Mouse (Mus musculus): ENCODE measurements around the gene Rfx7. TPM values are rescaled to one million over a fixed set of nuclear protein-coding genes. Genes with fewer than 3 reads are reported as not detected.
"Not testable (repeated sequence)": the region's sequence is repeated elsewhere in the genome, so short reads cannot be mapped to it uniquely, and the experiment has no call there.

Rfx7 gene
- total RNA-seq, 2 experiments from 2014 or later: 10.8 to 52.7 TPM

DNA sequence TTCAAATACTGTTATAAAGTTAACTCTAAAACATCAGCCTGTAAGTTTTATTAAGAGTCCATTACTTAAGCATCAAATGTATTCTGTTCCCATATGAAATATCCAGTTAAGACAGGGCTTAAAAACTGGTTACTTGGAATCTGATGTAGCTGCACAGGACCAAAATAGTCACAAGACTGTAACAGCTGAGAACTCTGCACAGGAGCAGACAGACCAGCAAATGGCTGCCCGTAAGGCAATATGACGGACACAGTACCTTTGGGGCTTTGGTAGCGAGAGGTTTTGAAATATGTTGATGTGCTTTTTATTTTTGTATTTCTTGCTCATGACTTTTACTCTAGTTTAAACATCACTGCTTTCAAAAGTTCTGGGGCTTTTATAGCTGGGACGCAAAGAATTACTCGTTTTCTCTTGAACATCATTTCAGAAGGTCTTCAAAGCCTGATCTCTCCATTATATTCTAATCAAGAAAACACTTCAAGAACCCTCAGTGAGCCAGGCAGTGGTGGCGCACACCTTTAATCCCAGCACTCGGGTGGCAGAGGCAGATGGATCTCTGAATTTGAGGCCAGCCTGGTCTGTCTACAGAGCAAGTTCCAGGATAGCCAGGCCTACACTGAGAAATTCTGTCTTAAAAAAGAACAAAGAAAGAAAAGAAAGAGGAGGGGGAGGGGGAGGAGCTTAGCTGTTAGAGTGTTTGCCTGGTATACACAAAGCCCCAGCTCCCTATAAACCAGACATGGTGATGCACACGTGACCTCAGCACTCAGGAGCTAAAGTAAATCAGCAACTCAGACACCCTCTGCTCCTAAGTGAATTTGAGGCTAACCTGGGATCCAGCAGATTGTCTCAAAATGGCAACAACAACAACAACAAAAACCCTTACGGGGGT, 107.2 kb downstream of the Rfx7 start:
- ATAC-seq (ENCODE audit: poor library complexity, severe bottlenecking): peak; percentile 11; the same call in 1 of the 2 replicates

DNA sequence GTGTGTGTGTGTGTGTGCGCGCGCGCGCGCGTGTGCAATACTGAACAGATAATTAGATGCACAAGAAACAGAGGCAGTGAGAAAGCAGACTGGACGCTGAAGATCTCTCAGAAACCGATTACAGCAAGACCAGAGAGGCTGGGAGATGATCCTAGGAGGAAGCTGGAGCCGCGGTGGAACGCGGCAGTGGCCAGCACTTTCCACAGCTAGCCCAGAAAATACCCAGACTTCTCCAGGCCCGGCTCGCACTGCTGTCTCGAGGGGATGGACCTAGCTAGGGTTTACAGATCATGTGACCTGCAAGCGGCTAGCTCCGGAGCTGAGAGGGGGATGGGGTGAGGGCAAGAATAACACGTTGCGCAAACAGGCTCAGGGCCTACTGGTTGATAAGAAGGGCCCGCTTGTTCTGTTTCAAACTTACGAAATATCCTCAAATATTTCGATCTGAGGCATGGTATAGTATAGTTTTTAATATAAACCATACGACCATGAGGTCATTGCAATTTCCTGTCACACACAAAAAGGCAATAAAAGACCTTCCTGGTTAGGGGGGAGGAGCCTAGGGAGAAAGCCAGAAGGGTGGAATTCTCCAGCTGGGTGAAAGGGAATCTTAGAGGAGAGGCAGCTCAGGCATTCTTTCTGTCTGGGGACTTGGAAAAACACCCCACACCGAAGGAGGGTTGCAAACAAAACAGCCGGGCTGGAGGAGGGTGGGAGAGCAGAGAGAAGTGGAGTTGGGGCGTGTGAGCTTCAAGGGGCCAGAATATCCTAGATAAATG, 108.0 kb downstream of the Rfx7 start:
- ATAC-seq (ENCODE audit: poor library complexity, severe bottlenecking): peak; percentile 92

DNA sequence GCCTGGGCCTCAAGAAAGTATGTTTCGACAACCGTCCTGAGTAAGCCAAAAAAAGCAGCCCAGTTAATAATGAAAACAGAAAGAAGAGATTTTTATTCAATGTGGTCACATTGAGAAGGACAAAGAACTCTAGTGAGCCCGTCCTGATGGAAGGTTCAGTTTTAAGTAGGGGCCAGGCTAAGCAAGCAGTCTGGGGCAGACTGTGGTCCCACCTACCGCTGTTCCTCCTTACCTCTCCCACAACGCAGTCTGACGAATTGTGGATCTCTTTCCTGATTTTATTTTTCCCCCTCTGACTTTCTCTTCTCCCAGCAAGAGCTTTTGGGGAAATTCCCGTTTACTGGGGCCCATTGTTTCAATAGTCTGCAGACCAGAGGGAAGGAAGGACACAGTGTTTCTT, 108.6 kb downstream of the Rfx7 start:
- ATAC-seq (ENCODE audit: poor library complexity, severe bottlenecking): no peak

DNA sequence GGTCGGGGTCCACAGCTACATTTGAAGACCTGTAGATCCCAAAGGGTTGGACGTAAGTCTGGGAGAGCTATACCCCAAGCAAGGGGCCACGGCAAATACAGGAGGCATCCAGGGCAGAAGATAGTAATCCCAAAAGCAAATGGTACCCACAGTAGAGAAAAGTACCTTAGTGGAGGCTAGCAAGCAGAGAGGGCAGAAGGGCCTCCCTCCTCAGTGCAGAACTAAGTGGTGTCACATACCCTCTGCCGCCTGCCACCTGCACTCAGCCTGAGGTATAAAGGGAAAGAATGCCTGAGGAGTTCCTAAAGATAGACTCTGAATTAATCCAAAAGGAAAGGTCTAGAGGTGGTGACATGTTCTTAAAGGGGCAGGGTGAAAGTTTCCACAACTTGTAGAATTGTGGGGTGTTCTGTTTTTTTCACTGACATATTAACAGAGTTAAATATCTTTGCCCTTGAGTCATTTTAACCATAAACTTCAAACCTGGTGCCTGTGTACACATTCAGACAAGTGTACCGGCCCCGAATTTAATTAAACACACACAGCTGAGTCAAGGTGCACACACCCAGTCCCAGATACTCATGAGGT, 109.1 kb downstream of the Rfx7 start:
- no peak for ATAC-seq (ENCODE audit: poor library complexity, severe bottlenecking)

DNA sequence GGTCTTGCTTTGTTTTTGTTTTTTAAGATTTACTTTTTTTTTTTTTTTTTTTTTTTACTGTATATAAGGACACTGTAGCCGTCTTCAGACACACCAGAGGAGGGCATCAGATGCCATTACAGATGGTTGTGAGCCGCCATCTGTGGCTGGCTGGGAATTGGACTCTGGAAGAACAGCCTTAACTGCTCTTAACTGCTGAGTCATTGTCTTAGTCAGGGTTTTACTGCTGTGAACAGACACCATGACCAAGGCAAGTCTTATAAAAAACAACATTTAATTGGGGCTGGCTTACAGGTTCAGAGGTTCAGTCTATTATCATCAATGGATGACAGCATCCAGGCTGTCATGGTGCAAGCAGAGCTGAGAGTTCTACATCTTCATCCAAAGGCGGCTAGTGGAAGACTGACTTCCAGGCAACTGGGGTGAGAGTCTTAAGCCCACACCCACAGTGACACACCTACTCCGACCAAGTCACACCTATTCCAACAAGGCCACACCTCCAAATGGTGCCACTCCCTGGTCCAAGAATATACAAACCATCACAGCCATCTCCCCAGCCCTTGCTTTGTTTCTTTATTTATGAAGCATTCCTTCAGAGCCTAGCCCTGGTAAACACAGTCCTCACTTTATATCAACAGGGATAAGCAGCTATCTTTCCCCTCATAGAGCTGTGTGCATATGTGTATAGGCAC, 110.9 kb downstream of the Rfx7 start:
- ATAC-seq (ENCODE audit: poor library complexity, severe bottlenecking): not testable (repeated sequence)

DNA sequence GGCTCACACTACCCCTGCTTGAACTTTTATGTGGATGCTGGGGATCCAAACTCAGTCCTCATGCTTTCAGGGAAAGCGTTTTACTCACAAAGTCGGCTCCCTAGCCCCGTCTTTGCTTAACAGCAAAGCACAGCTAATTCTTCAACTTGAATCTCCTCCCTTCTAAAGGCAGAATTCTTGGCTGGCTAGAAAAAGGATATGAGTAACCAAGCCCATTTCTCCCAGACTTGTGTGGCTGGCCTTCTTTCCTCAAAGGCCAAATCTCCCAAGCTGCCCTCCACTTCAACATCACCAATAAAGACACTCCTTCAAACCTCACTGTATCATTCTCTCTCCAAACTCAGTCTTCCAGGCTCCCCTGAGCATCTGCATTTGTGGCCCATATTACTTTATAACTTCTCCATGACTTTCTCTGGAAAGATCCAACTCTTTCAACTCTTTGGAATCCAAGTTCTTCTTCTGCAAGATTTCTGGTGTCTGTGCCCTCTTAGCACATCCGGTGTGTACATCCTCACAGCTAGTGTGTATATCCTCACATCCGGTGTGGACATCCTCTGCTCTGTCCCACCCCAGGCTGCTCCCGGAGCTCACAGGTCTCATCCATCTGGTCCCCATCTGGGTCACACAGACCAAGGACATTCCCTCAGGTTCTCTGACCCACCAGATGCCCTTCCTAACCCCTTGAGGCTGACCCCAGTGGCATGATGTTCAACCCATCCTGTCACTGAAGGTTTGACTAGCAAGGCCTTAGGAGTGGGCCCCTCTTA, 111.8 kb downstream of the Rfx7 start:
- ATAC-seq (ENCODE audit: poor library complexity, severe bottlenecking): peak; percentile 65

DNA sequence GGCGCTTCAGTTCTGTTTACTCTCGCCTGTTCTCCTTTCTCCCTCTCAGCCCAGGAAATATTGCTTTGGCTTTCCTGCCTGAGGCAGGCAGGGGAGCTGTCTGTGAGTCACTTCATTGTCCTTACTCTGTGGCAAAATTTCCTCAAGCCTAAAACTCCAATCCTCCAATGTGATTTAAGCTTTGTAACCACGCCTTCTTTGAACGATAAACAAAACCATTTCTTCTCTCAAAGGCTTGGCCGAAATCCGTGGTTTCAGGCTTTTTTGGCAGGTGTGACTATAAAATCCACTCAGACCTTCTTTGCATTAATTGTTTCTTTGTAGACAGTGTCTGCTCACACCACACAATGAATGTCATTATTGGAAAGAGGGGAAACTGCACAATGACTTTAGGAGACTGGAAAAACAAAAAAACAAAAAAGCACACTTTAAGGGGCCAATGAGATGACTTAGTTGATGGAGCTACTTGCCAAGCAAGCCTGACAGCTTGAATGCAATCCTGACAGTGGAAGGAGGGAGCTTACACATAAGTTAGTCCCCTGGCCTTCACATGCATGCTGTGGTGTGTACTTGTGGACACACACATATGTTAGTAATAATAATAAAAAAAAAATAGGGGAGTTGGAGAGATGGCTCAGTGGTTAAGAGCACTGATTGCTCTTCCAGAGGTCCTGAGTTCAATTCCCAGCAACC, 112.5 kb downstream of the Rfx7 start:
- no peak for ATAC-seq (ENCODE audit: poor library complexity, severe bottlenecking)

DNA sequence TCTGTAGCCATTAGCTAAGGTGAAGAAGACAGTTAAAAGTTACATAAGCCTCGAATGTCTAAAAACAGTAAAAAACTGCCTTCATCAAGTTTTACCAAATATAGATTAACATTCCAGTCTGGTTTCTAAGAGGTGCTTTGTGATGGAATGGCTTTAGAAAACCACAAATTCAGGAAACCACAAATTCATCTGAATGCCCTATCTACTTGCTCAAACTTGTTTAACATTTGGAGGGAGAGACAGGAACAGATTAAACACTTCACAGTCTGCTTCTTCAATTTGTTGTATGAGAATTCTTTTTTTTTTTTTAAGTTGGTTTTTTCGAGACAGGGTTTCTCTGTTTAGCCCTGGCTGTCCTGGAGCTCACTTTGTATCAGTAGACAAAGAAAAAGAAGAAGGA, 117.7 kb downstream of the Rfx7 start:
- ATAC-seq (ENCODE audit: poor library complexity, severe bottlenecking): no peak

DNA sequence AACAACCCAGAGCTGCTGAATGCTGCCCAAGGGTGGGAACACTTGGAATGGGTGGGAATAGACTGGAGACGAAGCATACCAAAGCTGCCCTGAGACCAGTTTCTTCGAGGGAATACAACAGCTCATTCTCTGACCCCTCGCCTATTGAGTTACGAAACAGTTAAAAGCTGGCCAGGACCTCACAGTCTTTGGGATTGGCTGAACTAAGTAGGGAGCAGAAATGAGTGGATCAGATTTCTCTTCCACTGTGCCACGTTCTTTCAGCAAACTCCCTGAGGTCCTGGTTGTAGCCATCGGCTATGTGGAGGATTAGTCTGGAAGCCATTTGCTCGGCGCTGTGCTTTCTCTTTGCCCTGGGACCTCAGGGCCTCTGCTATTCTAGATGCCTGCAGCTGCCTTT, 120.9 kb downstream of the Rfx7 start:
- no peak for ATAC-seq (ENCODE audit: poor library complexity, severe bottlenecking)

DNA sequence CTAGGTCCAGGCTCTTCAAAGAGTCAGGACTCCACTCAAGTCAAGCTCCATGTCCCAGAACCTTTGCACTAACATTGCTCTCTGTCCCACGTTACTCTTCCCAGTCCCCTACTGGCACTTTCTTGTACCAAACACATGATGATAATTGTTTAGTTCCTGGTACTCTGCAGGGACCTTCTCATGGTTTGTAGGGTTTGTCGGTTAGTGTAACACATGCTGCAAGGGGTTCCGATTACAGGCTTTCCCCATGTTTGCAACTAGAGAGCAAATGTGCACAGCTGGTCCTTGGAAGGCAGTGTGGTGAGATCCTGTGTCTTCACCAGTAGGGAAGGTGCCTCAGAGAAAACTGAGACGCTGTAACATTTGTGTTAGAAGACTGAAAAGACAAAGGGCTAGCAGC, 121.5 kb downstream of the Rfx7 start:
- no peak for ATAC-seq (ENCODE audit: poor library complexity, severe bottlenecking)

DNA sequence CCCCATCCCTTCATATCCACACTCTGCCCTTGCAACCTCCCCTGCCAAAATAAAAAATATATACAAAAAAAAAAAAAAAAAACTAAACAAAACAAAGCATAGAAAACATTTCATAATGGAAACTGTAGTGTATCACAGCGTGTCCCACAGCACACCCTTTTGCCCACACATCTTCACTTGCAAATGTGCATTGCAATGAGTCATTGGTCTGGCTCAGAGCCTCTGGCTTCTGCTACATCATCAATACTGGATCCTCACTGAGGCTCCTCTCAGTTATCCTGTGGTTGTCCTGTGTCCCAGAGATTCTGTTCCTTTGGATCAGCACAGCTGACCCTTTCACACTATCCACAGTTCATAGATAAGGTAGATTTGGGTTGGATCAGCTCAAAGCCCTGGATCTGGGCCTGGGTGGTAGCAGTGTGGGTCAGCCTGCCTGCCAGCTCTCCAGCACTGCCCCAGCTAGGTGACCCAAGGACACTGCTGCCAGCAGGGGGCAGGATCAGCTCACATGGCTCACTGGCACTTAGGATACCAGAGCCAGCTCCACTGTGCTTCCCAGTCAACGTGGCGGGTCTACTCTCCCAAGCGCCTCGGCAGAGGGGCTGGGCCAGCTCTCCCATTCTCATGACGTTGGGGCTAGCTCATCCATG, 122.7 kb downstream of the Rfx7 start:
- ATAC-seq (ENCODE audit: poor library complexity, severe bottlenecking): peak; percentile 90

DNA sequence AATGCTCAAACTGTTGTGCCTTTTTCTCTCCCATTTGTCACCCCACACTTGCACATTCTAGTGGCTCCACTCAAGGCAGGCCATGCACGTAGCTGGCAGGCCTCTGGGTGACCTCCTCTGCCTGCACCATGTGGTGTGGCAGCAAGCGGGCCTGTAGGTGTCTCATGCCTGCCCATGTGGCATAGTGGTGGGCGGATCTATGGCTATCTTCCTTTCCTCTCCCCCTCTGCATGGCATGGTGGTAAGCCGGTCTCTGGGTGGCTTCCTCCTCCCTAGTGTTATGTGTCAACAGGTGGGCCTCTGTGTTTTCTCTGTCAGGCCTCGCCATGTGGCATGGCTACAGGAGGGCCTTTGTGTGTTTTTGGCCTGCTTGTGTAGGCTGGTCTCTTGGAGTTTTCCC, 123.6 kb downstream of the Rfx7 start:
- no peak for ATAC-seq (ENCODE audit: poor library complexity, severe bottlenecking)

DNA sequence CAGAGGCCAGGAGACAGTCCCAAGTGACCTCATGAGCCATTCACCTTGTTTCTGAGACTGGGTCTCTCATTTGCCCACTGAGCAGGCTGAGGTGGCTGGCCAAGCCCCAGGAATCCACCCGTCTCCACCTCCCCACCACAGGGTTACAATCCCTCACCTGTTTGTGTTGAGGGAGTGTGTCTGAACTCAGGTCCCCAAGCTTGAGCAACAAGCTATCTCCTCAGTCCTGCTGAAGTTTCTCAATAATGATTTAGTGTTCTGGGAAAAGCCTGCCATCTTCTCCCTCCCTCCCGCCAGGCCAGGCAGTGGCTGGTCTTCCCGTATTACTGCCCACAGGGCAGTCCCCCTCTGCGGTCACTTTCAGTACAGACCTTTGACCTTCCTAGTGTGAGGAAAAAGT, 124.5 kb downstream of the Rfx7 start:
- ATAC-seq (ENCODE audit: poor library complexity, severe bottlenecking): no peak

DNA sequence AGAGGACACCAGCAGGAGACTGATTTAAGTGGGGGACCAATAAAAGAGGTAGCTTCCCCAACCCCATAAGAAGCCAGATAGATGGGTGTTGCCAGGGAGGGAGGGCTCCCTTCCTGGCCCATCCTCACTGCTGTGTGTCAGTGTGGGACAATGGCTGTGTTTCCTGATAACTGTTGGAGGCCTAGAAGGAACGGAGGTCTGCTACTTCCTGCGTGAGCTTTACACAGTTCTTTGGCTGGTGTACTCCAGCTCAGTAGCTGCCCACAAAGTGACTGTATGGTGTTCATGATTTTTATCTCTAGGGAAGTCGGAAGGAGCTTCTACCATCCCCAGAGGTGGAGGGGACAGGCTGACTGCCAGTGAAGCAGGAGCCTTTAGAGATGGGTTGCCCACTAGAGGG, 124.9 kb downstream of the Rfx7 start:
- ATAC-seq (ENCODE audit: poor library complexity, severe bottlenecking): no peak

DNA sequence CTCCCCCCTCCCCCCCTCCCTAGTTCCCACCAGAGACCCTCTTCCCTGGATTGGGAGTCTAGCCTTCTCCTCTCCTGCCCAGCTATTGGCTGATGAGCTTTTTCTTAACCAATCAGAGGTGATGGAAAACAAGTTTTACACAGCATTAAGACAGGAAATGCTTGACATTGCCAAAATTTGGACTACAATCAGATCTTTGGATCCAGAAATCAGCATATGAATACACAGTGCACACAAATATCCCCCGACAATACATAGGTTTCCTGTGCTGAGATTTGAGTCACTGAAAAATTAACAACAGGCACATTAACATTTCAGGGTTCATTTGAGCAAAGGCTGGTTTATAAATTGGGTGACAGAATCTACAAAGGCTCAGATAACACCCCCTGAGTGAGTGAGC, 125.7 kb downstream of the Rfx7 start:
- ATAC-seq (ENCODE audit: poor library complexity, severe bottlenecking): no peak

DNA sequence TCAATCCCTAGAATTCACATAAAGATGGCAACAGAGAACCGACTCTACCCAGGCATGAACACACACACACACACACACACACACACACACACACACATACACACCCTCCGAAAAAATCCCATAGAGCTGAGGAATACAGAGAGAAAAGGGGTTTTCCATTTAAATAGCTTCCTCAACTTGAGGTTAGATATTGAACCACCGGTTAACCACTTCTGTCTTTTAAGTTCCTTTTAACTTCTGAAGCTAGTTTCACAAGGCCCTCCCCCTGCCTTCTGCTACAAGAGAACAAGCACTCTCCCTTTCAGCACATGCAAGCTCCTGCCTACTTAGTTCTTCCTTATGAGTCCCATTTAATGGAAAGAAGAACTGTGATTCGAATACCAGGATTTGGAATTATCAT, 128.1 kb downstream of the Rfx7 start:
- ATAC-seq (ENCODE audit: poor library complexity, severe bottlenecking): peak; percentile 83

DNA sequence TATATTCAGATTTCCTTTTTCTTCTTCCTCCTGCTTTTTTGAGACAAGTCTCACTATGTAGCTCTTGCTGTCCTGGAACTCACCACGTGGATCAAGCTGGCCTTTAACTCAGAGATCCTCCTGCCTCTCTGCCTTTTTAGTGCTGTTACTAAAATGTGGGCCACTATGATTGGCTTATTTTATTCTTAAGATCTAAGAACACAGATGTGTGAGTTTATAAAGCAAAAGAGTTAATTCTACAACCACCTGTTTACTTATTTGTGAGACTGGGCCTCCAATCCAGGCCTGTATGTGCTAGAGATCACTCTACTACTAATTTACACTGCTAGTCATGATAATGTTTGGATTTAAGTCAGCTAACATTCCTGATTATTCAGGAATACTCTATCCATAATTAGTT, 128.9 kb downstream of the Rfx7 start:
- no peak for ATAC-seq (ENCODE audit: poor library complexity, severe bottlenecking)

DNA sequence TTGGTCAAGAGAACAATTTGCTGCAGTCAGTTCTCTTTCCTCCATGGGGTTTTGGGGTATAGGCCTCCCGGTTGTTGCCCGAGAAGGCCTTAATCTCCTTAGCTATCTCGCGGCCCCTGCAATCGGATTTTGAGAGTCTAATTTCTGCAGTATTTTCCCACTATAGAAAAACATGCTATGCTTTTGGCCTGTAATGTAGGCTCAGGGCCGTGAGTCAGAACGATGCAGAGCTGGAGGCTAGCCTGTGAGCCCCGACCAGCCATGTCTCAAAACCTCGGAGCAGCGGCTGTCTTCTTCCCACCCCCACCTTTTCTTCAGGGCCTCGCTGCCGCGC, 129.5 kb downstream of the Rfx7 start:
- no peak for ATAC-seq (ENCODE audit: poor library complexity, severe bottlenecking)

DNA sequence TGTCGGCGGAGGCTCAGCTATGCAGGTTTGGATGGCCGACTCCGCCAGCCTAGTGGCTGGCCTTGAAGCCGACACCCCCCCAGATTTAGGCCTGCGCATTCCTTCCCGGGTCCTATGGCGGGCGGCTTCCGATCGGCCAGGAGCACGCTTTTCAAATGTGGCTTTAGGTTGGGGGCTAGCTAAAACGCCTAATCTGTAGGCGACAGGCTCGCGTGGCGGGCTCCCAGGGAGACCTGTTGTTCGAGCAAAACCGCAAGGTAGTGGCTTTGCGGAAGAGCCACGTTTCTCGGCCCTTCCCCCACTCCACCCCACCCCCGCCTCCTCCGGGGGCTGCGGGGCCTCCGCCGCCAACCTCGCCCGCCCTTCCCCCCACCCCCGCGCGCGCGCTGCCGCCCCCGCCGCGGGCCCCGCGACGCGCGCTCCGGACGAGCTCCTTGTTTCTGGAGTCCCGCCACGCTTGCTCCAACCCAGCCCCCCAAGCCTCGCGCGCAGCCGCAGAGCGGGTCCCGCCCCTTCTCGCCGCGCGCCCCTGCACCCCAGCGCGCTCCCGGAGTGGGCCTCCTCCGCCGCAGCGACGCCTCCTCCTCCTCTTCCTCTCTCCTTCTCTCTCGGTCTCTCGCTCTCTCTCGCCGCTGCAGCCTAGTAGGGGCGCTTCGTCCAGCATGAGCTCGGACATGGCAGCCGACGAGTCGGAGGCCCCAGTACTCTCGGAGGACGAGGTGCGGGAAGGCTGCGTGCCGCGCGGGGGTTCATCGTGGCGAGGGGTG, 130.0 kb downstream of the Rfx7 start, which contains the start of gene Nedd4:
Gene Nedd4 (plus strand): TSS at position 452 of the 767 bp plus-strand sequence.
- ATAC-seq (ENCODE audit: poor library complexity, severe bottlenecking): peak; percentile 57
